Mouse (Mus musculus) kidney, embryonic 14.5 days (tissue): Measurements from ENCODE around the gene Impg1. TPM values are rescaled to one million over a fixed set of nuclear protein-coding genes. Genes with fewer than 3 reads are reported as not detected.
"Not testable (repeated sequence)": the region's sequence is repeated elsewhere in the genome, so short reads cannot be mapped to it uniquely, and the experiment has no call there.

ENCODE experiments used
- ATAC-seq: fragments of 200-750 bp; cut with Nextera tagmentation; 2 replicates; pipeline ENCODE4 v1.8.0; 2017; ENCODE audit warnings: moderate number of reproducible peaks, mild to moderate bottlenecking, moderate TSS enrichment, moderate library complexity; ENCODE audit not compliant: low FRiP score, low TSS enrichment
- H3K27ac ChIP-seq: fragments of 300-500 bp; sonication (generic); 2 replicates; pipeline ENCODE4 v1.5.1; 2014; ENCODE audit warnings: low read depth, mild to moderate bottlenecking, low read length, moderate library complexity, mixed read lengths
- H3K27me3 ChIP-seq: fragments of 300-500 bp; sonication (generic); 2 replicates; pipeline ENCODE4 v1.6.1; 2014; ENCODE audit warnings: mild to moderate bottlenecking, low read length; ENCODE audit not compliant: control insufficient read depth, insufficient read depth
- H3K36me3 ChIP-seq: fragments of 300-500 bp; sonication (generic); 2 replicates; pipeline ENCODE4 v1.6.1; 2014; ENCODE audit warnings: low read length, mixed read lengths; ENCODE audit not compliant: control insufficient read depth, insufficient read depth
- H3K4me1 ChIP-seq: fragments of 300-500 bp; sonication (generic); 2 replicates; pipeline ENCODE4 v1.6.1; 2014; ENCODE audit warnings: low read length, mixed read lengths; ENCODE audit not compliant: control insufficient read depth, insufficient read depth
- H3K4me2 ChIP-seq: fragments of 300-500 bp; sonication (generic); replicated peaks from 2 replicates; pipeline ENCODE4 v1.6.1; 2014; ENCODE audit warnings: low read depth, mild to moderate bottlenecking, low read length
- H3K4me3 ChIP-seq: fragments of 300-500 bp; sonication (generic); 2 replicates; pipeline ENCODE4 v1.5.1; 2014; ENCODE audit warnings: mild to moderate bottlenecking, low read length
- H3K9ac ChIP-seq: fragments of 300-500 bp; sonication (generic); 2 replicates; pipeline ENCODE4 v1.6.1; 2014; ENCODE audit warnings: low read depth, mild to moderate bottlenecking, low read length, moderate library complexity
- H3K9me3 ChIP-seq: fragments of 300-500 bp; sonication (generic); 2 replicates; pipeline ENCODE4 v1.6.1; 2016; ENCODE audit warnings: low read length; ENCODE audit not compliant: control insufficient read depth
- WGBS: fragments of 180-500 bp; shearing (Covaris S2); extraction: QIAGEN DNeasy Blood & Tissue Kit; methylation state at CpG from one replicate; pipeline ENCODE4 v1.1.7; 2014; 5-methylcytosine and 5-hydroxymethylcytosine counted together
- polyA plus RNA-seq: library from polyadenylated mRNA; unstranded; fragments of >200 nt; fragmentation: Nextera tagmentation; extraction: Ambion mirVana; gene quantifications from 2 replicates; pipeline ENCODE4 v1.2.1, GENCODE M21; 2014

The Impg1 gene
- polyA plus RNA-seq, 1 experiment from 2014 or later = not detected

- 60% methylated on average over 14 of the region's 14 CpGs for WGBS
- no peaks in the 10 kb centered on the region for H3K4me1 ChIP-seq
- no peak overlapping the region for H3K4me3 ChIP-seq
- ATAC-seq = no peak
- no peaks in the 10 kb centered on the region for H3K9me3 ChIP-seq
- H3K27ac ChIP-seq = no peak overlapping the region
- no peak overlapping the region for H3K9ac ChIP-seq
- H3K4me2 ChIP-seq = no peak overlapping the region; the same call in 1 of the 2 replicates
- H3K36me3 ChIP-seq = no peaks in the 10 kb centered on the region
- no peaks in the 10 kb centered on the region for H3K27me3 ChIP-seq
Measured at GRCm38 (mm10) chr9:80333998-80334605, 131.2 kb downstream of the Impg1 start.

- H3K4me2 ChIP-seq = no peak overlapping the region; the same call in 1 of the 2 replicates
- no peak overlapping the region for H3K4me3 ChIP-seq
- no peak overlapping the region for H3K9ac ChIP-seq
- H3K27me3 ChIP-seq = no peaks in the 10 kb centered on the region
- WGBS = 30% methylated on average over 8 of the region's 8 CpGs
- H3K27ac ChIP-seq = no peak overlapping the region
- H3K36me3 ChIP-seq = no peaks in the 10 kb centered on the region
- H3K9me3 ChIP-seq = no peaks in the 10 kb centered on the region
- H3K4me1 ChIP-seq = no peaks in the 10 kb centered on the region
- ATAC-seq = no peak
Measured at GRCm38 (mm10) chr9:80333466-80333865, 131.8 kb downstream of the Impg1 start.

GRCm38 (mm10) chr9:80332153-80332552 is 133.1 kb downstream of the Impg1 start:
- Histone ChIP-seq H3K27me3 (no peaks in the 10 kb centered on the region), H3K4me3 (peak overlapping the region; percentile 28; the same call in 1 of the 2 replicates), H3K27ac (no peak overlapping the region), H3K4me2 (peak overlapping the region; percentile 51), H3K9me3 (no peaks in the 10 kb centered on the region), H3K4me1 (no peaks in the 10 kb centered on the region), H3K36me3 (no peaks in the 10 kb centered on the region), H3K9ac (no peak overlapping the region)
- WGBS = 20% methylated on average over 14 of the region's 14 CpGs
- ATAC-seq = peak; percentile 75

GRCm38 (mm10) chr9:80321051-80321887 is 144.0 kb downstream of the Impg1 start:
- not testable (repeated sequence) for H3K36me3 ChIP-seq, H3K27ac ChIP-seq, H3K9ac ChIP-seq, H3K27me3 ChIP-seq, H3K4me1 ChIP-seq, H3K4me2 ChIP-seq, H3K4me3 ChIP-seq, H3K9me3 ChIP-seq, ATAC-seq
- 92% methylated on average over 2 of the region's 2 CpGs for WGBS

- Histone ChIP-seq H3K4me2 (no peak overlapping the region), H3K27ac (no peak overlapping the region), H3K36me3 (no peaks in the 10 kb centered on the region), H3K9ac (no peak overlapping the region), H3K9me3 (no peaks in the 10 kb centered on the region), H3K27me3 (no peaks in the 10 kb centered on the region), H3K4me1 (no peaks in the 10 kb centered on the region), H3K4me3 (no peak overlapping the region)
- 90% methylated on average over 6 of the region's 6 CpGs for WGBS
- no peak for ATAC-seq
Measured at GRCm38 (mm10) chr9:80318027-80318426, 147.3 kb downstream of the Impg1 start.

GRCm38 (mm10) chr9:80315922-80316321 is 149.4 kb downstream of the Impg1 start:
- Histone ChIP-seq H3K9me3 (no peaks in the 10 kb centered on the region), H3K27me3 (no peaks in the 10 kb centered on the region), H3K36me3 (no peaks in the 10 kb centered on the region), H3K4me2 (no peak overlapping the region), H3K9ac (no peak overlapping the region), H3K4me1 (no peaks in the 10 kb centered on the region), H3K4me3 (no peak overlapping the region), H3K27ac (no peak overlapping the region)
- 94% methylated on average over 6 of the region's 6 CpGs for WGBS
- no peak for ATAC-seq

GRCm38 (mm10) chr9:80313610-80314009 is 151.7 kb downstream of the Impg1 start:
- Histone ChIP-seq H3K27ac (no peak overlapping the region), H3K4me1 (no peaks in the 10 kb centered on the region), H3K4me3 (no peak overlapping the region), H3K36me3 (no peaks in the 10 kb centered on the region), H3K9ac (no peak overlapping the region), H3K27me3 (no peaks in the 10 kb centered on the region), H3K4me2 (no peak overlapping the region), H3K9me3 (no peaks in the 10 kb centered on the region)
- 74% methylated on average over 5 of the region's 5 CpGs for WGBS
- no peak for ATAC-seq

GRCm38 (mm10) chr9:80307629-80308028 is 157.7 kb downstream of the Impg1 start:
- 92% methylated on average over 13 of the region's 13 CpGs for WGBS
- no peak overlapping the region for H3K4me2 ChIP-seq

GRCm38 (mm10) chr9:80306853-80307252 is 158.4 kb downstream of the Impg1 start:
- no peaks in the 10 kb centered on the region for H3K4me1 ChIP-seq
- H3K27ac ChIP-seq = no peak overlapping the region
- H3K9ac ChIP-seq = no peak overlapping the region
- no peak overlapping the region for H3K4me2 ChIP-seq
- no peak overlapping the region for H3K4me3 ChIP-seq
- peaks cover 2% of the 10 kb centered on the region; the same call in 1 of the 2 replicates for H3K36me3 ChIP-seq
- no peaks in the 10 kb centered on the region for H3K9me3 ChIP-seq
- no peak for ATAC-seq
- WGBS = 55% methylated on average over 11 of the region's 11 CpGs
- no peaks in the 10 kb centered on the region for H3K27me3 ChIP-seq

More at GRCm38 (mm10) chr9:80307629-80308028, 157.7 kb downstream of the Impg1 start:
- Histone ChIP-seq H3K9ac (no peak overlapping the region), H3K4me1 (no peaks in the 10 kb centered on the region), H3K36me3 (peaks cover 2% of the 10 kb centered on the region; the same call in 1 of the 2 replicates), H3K27me3 (no peaks in the 10 kb centered on the region), H3K9me3 (no peaks in the 10 kb centered on the region), H3K4me3 (no peak overlapping the region), H3K27ac (no peak overlapping the region)
- no peak for ATAC-seq
